Mouse (Mus musculus) thymus, adult 2 months (tissue): ENCODE data around the gene Hnrnpa1.

Source experiments
- CTCF ChIP-seq: fragments of 200-500 bp; IDR thresholded peaks from 2 replicates; pipeline ENCODE4 v1.5.1; 2012; ENCODE audit warnings: mild to moderate bottlenecking, control low read depth, low read length, moderate library complexity, borderline replicate concordance; ENCODE audit not compliant: control insufficient read depth, poor library complexity, insufficient read depth; ENCODE audit errors: extremely low read depth
- POLR2A ChIP-seq: fragments of 200-500 bp; IDR thresholded peaks from 2 replicates; pipeline ENCODE4 v1.6.1; 2012; ENCODE audit warnings: mild to moderate bottlenecking, low read length, control low read depth, moderate library complexity; ENCODE audit not compliant: control insufficient read depth, poor library complexity, insufficient read depth; ENCODE audit errors: extremely low read depth

GRCm38 (mm10) chr15:103190531-103191462, 49.4 kb upstream of the Hnrnpa1 start:
- TF ChIP-seq CTCF (no peak), POLR2A (no peak)
